In the genomic region with DNA sequence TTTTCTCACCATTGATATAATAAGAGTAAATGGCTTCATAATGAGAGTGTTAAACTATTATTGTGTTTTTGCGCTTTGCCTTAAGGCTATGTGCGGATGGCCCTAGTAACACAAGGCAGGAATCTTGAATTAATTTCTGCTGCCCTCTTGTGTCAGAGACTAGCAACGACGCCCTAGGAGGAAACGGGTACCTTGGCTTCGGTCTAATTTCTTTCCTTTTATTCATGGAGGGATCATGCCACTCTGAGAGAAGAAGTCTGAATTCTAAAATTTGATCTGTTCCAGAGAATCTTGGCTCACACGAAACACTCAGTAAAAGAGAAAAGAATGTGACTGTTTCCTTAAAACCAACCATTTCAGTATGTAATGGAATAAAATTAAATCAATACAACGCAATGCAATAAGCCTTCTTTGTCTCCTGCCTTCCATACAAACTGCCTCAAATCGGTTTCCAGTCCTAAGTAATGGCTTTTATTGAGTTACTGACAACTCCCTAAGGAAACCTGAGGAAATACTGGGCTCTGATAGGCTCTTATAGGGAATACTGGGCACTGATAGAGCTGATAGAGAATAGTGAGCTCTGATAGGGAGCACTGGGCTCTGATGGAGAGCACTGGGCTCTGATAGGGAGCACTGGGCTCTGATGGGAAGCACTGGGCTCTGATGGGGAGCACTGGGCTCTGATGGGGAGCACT, we compare ENCODE assay signal across 8 mouse cellular contexts.
DNase-seq lines count a peak whose midpoint lies in the region; ATAC-seq and TF ChIP-seq lines count a peak whose summit lies in the region.

No protein-coding gene starts in this region.

- H3K4me1 ChIP-seq in ES-E14 (ENCODE audit: control insufficient read depth in 2 of 2, insufficient read depth in 2 of 2, low read length in 2 of 2, poor library complexity in 1 of 2): no peaks in the 10 kb centered on the region
- no peaks in the 10 kb centered on the region for H3K4me1 ChIP-seq in lung, embryonic 16.5 days (replicated peaks; ENCODE audit: control insufficient read depth, insufficient read depth, low read length)

- DNase-seq in ES-E14 (ENCODE audit: low read depth, low spot score): peak; percentile 49
- peak; percentile 14 to 77 for DNase-seq in adrenal gland, adult (ENCODE audit: inconsistent age in 2 of 2, low spot score in 1 of 2)
- DNase-seq in embryo, embryonic 11 days: peak; percentile 81
- peak; percentile 53 to 66 for DNase-seq in heart, postnatal 10 days
- DNase-seq in kidney, postnatal 14 days: peak; percentile 63
- DNase-seq in retina, postnatal 1 day: peak; percentile 78

- ATAC-seq in lung, embryonic 16.5 days (ENCODE audit: low read depth): peak; percentile 62; the same call in 1 of the 2 replicates
- no peak for ATAC-seq in monocyte, adult 5-6 weeks (replicated peaks; ENCODE audit: insufficient number of reproducible peaks, low FRiP score, low TSS enrichment, poor library complexity, severe bottlenecking)

- H3K36me3 ChIP-seq in ES-E14 (ENCODE audit: control insufficient read depth, insufficient read depth, low read length, poor library complexity, severe bottlenecking): no peaks in the 10 kb centered on the region
- H3K36me3 ChIP-seq in lung, embryonic 16.5 days (ENCODE audit: control insufficient read depth, insufficient read depth, low read length): no peaks in the 10 kb centered on the region

- H3K4me2 ChIP-seq in lung, embryonic 16.5 days (ENCODE audit: low read depth, low read length): no peak overlapping the region

- intact Hi-C loops in heart, postnatal 10 days (cut with DNase I): loop anchor here (1.0 to 2.0 kb wide), 2 partner anchors 275 to 693 kb away; no protein-coding TSS in a partner anchor

- H3K4me3 ChIP-seq in ES-E14 (ENCODE audit: insufficient read depth in 1 of 2, low read depth in 1 of 2, low read length in 2 of 2, poor library complexity in 1 of 2, severe bottlenecking in 1 of 2): no peak overlapping the region
- H3K4me3 ChIP-seq in lung, embryonic 16.5 days (ENCODE audit: low read length): no peak overlapping the region

- in situ Hi-C loops in ES-E14 (cut with MboI; ENCODE audit: low sequenced_read_pairs in 2 of 2, unreplicated experiment in 2 of 2): loop anchor here in 1 of 2 experiments (25.0 kb wide), 1 partner anchor 598 kb away; no protein-coding TSS in a partner anchor

- no peak overlapping the region for H3K27ac ChIP-seq in ES-E14 (ENCODE audit: insufficient read depth, low read depth, low read length, poor library complexity, severe bottlenecking)
- no peak overlapping the region for H3K27ac ChIP-seq in lung, embryonic 16.5 days (ENCODE audit: low read length)

- no peak overlapping the region for H3K9ac ChIP-seq in ES-E14 (ENCODE audit: insufficient read depth, low read depth, low read length, poor library complexity, severe bottlenecking)
- no peak overlapping the region for H3K9ac ChIP-seq in lung, embryonic 16.5 days (ENCODE audit: low read length)

- 19% methylated on average over 9 of the region's 9 CpGs for WGBS in lung, embryonic 16.5 days

- H3K9me3 ChIP-seq in ES-E14 (ENCODE audit: control insufficient read depth, insufficient read depth, low read depth, low read length): no peaks in the 10 kb centered on the region
- H3K9me3 ChIP-seq in lung, embryonic 16.5 days (ENCODE audit: control insufficient read depth, low read length): no peaks in the 10 kb centered on the region

- H3K27me3 ChIP-seq in lung, embryonic 16.5 days (ENCODE audit: control insufficient read depth, insufficient read depth, low read depth, low read length): no peaks in the 10 kb centered on the region

TF ChIP-seq in ES-E14, 5 proteins besides CTCF, POLR2A, EP300 and RAD21:
- TF ChIP-seq ZC3H11A (IDR thresholded peaks at IDR 0.05; ENCODE audit: borderline replicate concordance, low read depth, low read length) (peak; percentile 81), MAFK (IDR thresholded peaks at IDR 0.05; ENCODE audit: insufficient read depth, low read depth, low read length) (no peak)
TF ChIP-seq in ES-E14: peak in this region for 1.
